Mouse (Mus musculus) liver, adult 2 months (tissue): Measurements from ENCODE around the gene Scml4.

Experiments
- CTCF ChIP-seq: fragments of 200-500 bp; IDR thresholded peaks from 2 replicates; pipeline ENCODE4 v1.5.1; 2011; ENCODE audit warnings: low read depth, low read length, control low read depth
- POLR2A ChIP-seq: fragments of 200-500 bp; IDR thresholded peaks from 2 replicates; pipeline ENCODE4 v1.6.1; 2011; ENCODE audit warnings: low read length, control low read depth; ENCODE audit not compliant: insufficient read depth; ENCODE audit errors: extremely low read depth

GRCm38 (mm10) chr10:42863621-42864391 is 3.6 kb downstream of the Scml4 start:
- TF ChIP-seq CTCF: no peak
- TF ChIP-seq POLR2A: no peak
